Mouse (Mus musculus): ENCODE results near the gene Cct7. TPM values are rescaled to one million over a fixed set of nuclear protein-coding genes. Genes with fewer than 3 reads are reported as not detected.

Gene Cct7
- polyA plus RNA-seq, 1 experiment, result 97.5 TPM

DNA sequence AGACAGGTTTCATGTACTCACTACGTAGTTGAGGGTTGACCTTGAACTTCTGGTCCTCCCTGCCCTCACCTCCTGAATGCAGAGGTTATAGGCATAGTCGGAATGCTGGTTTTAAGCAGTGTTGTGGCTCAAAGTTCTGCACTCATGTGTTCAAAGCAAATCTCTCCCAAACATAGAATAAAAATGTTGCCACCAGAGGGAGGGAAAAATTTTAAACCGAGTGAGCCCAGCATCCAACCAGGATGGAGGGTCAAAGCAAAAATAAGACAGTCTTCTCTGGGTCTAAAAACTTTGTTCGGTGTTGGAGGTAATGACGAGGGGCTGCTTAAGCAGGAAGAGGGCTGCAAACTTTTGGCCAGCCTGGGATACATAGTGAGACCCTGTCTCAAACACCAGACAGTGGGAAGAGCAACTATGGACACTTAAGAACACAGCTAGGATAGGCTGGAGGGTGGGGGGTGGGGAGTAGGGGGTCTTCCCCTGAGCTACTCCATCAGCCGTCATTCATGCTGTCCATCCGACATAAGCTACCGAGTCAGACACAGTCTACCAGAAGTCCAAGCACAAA, 20.0 kb upstream of the Cct7 start:
- Histone ChIP-seq H3K4me1 (ENCODE audit: control insufficient read depth, insufficient read depth, low read length) (no peaks in the 10 kb centered on the region; the same call in 1 of the 2 replicates), H3K27ac (ENCODE audit: control insufficient read depth, insufficient read depth, low read depth, low read length, poor library complexity) (no peak overlapping the region), H3K4me3 (replicated peaks; ENCODE audit: control insufficient read depth, low read depth, low read length) (peak overlapping the region; percentile 84)
- WGBS, result 49% methylated on average over 8 of the region's 8 CpGs
- TF ChIP-seq CTCF (IDR thresholded peaks at IDR 0.05; ENCODE audit: control insufficient read depth, insufficient read depth, low read length) (no peak), POLR2A (IDR thresholded peaks at IDR 0.05; ENCODE audit: borderline replicate concordance, control insufficient read depth, low read depth, low read length) (no peak)

DNA sequence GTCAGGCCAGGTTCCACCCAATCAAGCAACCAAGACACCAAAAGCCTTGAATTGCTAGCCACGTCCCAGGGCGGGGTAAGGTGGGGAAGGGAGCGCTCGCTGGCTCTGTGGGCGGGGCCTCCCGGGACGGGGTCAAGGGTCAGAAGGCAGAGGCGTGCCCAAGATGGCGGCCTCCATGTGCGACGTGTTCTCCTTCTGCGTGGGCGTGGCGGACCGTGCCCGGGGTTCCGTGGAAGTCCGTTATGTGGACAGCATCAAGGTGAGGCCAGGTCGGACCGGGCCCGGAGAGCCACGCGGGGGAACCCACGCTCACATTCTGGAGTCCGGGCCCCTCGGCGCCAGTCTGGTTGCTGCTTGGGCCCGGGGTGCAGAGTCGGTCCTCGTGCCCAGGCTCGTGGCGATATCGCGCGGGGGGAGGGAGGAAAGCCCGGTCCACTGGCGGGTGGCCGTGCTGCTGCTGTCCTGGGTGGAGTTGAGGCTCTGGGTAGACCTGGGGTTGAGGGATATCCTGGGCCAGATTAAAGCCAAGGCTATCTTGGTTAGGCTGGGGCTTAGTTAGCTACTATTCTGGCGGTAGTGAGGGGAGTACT, 19.4 kb upstream of the Cct7 start, which contains the start of gene Smyd5:
Gene Smyd5 (plus strand): TSS at position 148 of the 590 bp plus-strand sequence.
- H3K27ac ChIP-seq (ENCODE audit: control insufficient read depth, insufficient read depth, low read depth, low read length, poor library complexity), result no peak within 1 kb of the TSS
- TF ChIP-seq CTCF (IDR thresholded peaks at IDR 0.05; ENCODE audit: control insufficient read depth, insufficient read depth, low read length) (no peak), POLR2A (IDR thresholded peaks at IDR 0.05; ENCODE audit: borderline replicate concordance, control insufficient read depth, low read depth, low read length) (no peak)
- H3K4me1 ChIP-seq (ENCODE audit: control insufficient read depth, insufficient read depth, low read length), result peaks cover 1% of the 10 kb centered on the region; the same call in 1 of the 2 replicates
- H3K4me3 ChIP-seq (replicated peaks; ENCODE audit: control insufficient read depth, low read depth, low read length), result peak within 1 kb of the TSS; percentile 84
- under 1% methylated on average over 39 of the region's 39 CpGs for WGBS

DNA sequence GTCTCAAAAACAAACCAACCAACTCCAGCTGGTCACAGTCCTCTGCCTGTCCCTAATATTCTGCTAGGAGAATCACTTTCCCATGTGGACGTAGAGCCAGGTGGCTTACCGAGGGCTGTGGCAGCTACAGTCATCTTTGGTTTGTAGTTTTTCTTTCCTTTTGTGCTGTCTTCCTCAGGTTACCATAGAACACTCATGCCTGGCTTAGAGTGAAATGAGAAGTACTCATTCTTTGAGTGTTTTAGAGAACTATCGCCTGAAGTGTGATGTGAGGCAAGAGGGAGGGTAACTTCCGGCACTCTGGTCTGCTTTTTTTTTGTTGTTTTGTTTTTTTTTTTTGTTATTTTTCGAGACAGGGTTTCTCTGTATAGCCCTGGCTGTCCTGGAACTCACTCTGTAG, 17.4 kb upstream of the Cct7 start:
- Histone ChIP-seq H3K4me3 (replicated peaks; ENCODE audit: control insufficient read depth, low read depth, low read length) (peak overlapping the region; percentile 63), H3K4me1 (ENCODE audit: control insufficient read depth, insufficient read depth, low read length) (peaks cover 1% of the 10 kb centered on the region; the same call in 1 of the 2 replicates), H3K27ac (ENCODE audit: control insufficient read depth, insufficient read depth, low read depth, low read length, poor library complexity) (peak overlapping the region; percentile 89)
- WGBS, result 24% methylated on average over 5 of the region's 5 CpGs
- TF ChIP-seq POLR2A (IDR thresholded peaks at IDR 0.05; ENCODE audit: borderline replicate concordance, control insufficient read depth, low read depth, low read length), result no peak
- no peak for TF ChIP-seq CTCF (IDR thresholded peaks at IDR 0.05; ENCODE audit: control insufficient read depth, insufficient read depth, low read length)

DNA sequence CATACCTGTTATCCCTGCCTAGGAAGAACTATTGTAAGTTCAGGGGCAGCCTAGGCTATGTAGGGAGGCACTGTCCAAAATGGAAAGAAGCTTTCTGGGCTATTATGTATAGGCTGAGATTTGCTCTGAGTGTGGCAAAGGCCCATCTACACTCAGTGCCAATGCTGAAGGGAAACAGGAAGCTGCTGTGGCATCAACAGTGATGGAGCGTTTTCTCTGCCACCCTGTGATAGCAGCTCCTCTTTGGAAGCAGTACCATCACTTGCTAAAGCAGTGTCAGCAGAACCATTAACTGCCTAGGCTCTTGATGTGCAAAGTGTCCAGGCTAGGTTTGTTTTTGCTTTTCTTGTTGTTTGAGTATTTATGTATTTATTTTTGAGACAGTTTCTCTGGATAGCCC, 15.1 kb upstream of the Cct7 start:
- WGBS, result 17% methylated on average over 1 of the region's 1 CpGs

DNA sequence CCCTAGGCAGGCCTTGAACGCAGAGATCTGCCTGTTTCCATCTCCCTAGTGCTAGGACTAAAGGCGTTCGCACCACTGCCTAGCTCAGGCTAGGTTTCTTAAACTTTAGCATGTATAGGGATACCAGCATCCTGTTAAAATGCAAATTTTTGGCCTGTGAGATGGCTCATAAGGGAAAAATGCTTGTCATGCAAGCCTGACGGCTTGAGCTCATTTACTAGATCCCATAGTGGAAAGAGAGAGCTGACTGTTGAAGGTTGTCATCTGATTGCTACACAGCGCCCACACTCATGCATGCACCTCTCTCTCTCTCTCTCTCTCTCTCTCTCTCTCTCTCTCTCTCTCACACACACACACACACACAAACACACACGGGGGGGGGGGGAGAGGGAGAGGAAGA, 14.7 kb upstream of the Cct7 start:
- WGBS, result 70% methylated on average over 6 of the region's 6 CpGs
- TF ChIP-seq CTCF (IDR thresholded peaks at IDR 0.05; ENCODE audit: control insufficient read depth, insufficient read depth, low read length), result no peak
- no peak for TF ChIP-seq POLR2A (IDR thresholded peaks at IDR 0.05; ENCODE audit: borderline replicate concordance, control insufficient read depth, low read depth, low read length)
- no peak overlapping the region; the same call in 1 of the 2 replicates for H3K27ac ChIP-seq (ENCODE audit: control insufficient read depth, insufficient read depth, low read depth, low read length, poor library complexity)
- H3K4me3 ChIP-seq (replicated peaks; ENCODE audit: control insufficient read depth, low read depth, low read length), result no peak overlapping the region
- peaks cover 1% of the 10 kb centered on the region; the same call in 1 of the 2 replicates for H3K4me1 ChIP-seq (ENCODE audit: control insufficient read depth, insufficient read depth, low read length)

More for the DNA sequence above, 15.1 kb upstream of the Cct7 start:
- TF ChIP-seq POLR2A (IDR thresholded peaks at IDR 0.05; ENCODE audit: borderline replicate concordance, control insufficient read depth, low read depth, low read length), result no peak
- TF ChIP-seq CTCF (IDR thresholded peaks at IDR 0.05; ENCODE audit: control insufficient read depth, insufficient read depth, low read length), result no peak
- Histone ChIP-seq H3K4me1 (ENCODE audit: control insufficient read depth, insufficient read depth, low read length) (peaks cover 1% of the 10 kb centered on the region; the same call in 1 of the 2 replicates), H3K4me3 (replicated peaks; ENCODE audit: control insufficient read depth, low read depth, low read length) (no peak overlapping the region), H3K27ac (ENCODE audit: control insufficient read depth, insufficient read depth, low read depth, low read length, poor library complexity) (no peak overlapping the region; the same call in 1 of the 2 replicates)

GRCm38 (mm10) chr6:85441142-85441541, 10.2 kb upstream of the Cct7 start:
- H3K4me3 ChIP-seq (replicated peaks; ENCODE audit: control insufficient read depth, low read depth, low read length), result no peak overlapping the region
- TF ChIP-seq POLR2A (IDR thresholded peaks at IDR 0.05; ENCODE audit: borderline replicate concordance, control insufficient read depth, low read depth, low read length) (no peak), CTCF (IDR thresholded peaks at IDR 0.05; ENCODE audit: control insufficient read depth, insufficient read depth, low read length) (no peak)
- peaks cover 1% of the 10 kb centered on the region; the same call in 1 of the 2 replicates for H3K4me1 ChIP-seq (ENCODE audit: control insufficient read depth, insufficient read depth, low read length)
- 89% methylated on average over 4 of the region's 4 CpGs for WGBS
- H3K27ac ChIP-seq (ENCODE audit: control insufficient read depth, insufficient read depth, low read depth, low read length, poor library complexity), result no peak overlapping the region

DNA sequence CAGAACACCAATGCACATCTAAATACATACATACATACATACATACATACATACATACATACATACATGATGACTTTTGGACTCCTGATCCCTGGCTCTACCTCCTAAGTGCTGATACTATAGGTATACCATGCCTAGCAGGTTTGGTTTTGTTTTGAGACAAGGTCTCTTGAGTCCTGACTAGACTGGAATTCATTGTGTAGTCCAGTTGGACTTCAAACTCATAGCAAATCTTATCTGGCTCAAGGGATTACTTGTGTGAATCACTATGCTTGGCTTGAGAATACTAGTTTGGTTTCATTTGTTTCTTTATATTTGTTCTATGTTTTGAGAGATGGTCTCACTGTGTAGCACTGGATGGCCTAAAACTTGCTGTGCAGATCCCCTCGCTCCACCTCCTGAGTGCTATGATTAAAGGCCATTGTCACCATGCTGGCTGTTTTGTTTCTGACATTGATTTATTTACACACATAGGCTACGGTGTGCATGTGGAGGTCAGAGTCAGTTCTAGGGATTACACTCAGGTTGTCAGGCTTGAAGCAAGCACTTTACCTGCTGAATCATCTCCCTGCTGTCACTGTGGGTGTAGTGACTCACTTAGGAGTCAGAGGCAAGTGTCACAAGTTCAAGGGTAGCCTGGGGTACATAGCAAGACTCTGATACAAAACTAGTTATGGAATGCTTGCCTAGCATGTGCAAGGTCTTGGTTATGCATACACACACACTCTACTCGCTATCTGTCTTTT, 7.7 kb upstream of the Cct7 start:
- Histone ChIP-seq H3K4me3 (replicated peaks; ENCODE audit: control insufficient read depth, low read depth, low read length) (no peak overlapping the region), H3K4me1 (ENCODE audit: control insufficient read depth, insufficient read depth, low read length) (no peaks in the 10 kb centered on the region), H3K27ac (ENCODE audit: control insufficient read depth, insufficient read depth, low read depth, low read length, poor library complexity) (no peak overlapping the region)
- TF ChIP-seq POLR2A (IDR thresholded peaks at IDR 0.05; ENCODE audit: borderline replicate concordance, control insufficient read depth, low read depth, low read length), result no peak
- TF ChIP-seq CTCF (IDR thresholded peaks at IDR 0.05; ENCODE audit: control insufficient read depth, insufficient read depth, low read length), result no peak
- 91% methylated on average over 3 of the region's 3 CpGs for WGBS
